Mouse (Mus musculus) ZHBTc4 (cell line): ENCODE measurements around the gene Traip.

Source experiments
- DNase-seq: peaks from one replicate; pipeline ENCODE4 v3.0.0-alpha.2; 2011; ENCODE audit warnings: low read depth, low spot score

Gene Traip

DNA sequence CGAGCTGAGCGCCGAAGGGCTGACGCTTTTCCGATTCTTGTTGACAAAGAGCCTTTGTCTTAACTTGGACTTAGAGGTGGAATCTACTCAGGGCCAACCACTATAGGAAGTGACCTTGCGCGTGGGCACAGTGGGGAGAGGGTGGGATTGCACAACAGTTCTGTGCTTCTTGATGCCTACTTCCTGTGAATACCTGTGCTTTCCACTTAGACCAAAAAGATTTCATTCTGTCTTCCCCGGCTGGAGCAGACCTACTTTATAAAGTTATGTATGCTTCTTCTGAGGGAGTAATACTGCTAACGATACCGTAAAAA lies at the start of gene Traip:
Traip (plus strand) TSS at position 215 of the 314 bp plus-strand sequence.
- no peak for DNase-seq

DNA sequence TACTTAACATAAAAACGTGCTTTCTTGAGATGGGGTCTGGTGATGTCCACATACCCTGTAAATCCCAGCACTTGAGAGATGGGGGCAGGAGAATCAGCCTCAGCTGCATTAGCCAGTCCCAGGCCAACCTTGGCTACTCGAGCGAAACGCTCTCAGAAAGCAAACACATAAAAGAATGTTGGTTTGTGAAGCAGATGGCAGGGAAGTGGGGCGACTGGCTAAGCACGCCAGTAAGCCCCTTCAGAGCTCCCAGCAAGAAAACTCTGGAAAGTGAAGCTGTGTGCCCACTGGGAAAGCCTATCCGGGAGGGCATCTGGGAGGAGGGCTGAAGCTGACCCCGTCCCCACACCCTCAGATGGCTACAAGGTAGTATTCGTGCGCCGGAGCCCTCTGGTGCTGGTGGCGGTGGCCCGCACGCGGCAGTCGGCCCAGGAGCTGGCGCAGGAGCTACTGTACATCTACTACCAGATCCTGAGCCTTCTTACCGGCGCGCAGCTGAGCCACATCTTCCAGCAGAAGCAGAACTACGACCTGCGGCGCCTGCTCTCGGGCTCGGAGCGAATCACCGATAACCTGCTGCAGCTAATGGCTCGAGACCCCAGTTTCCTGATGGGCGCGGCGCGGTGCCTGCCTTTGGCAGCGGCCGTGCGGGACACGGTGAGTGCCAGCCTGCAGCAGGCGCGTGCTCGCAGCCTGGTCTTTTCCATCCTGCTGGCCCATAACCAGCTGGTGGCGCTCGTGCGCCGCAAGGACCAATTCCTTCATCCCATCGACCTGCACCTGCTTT lies 48.9 kb upstream of the Traip start:
- peak; percentile 97 for DNase-seq

- DNase-seq: no peak
Observed at GRCm38 (mm10) chr9:107901627-107901914, 48.4 kb upstream of the Traip start.

- DNase-seq: peak; percentile 92
Observed at GRCm38 (mm10) chr9:107904726-107905125, 45.2 kb upstream of the Traip start.

- peak; percentile 91 for DNase-seq
Observed at GRCm38 (mm10) chr9:107906252-107906966, 43.5 kb upstream of the Traip start, which contains the start of gene Mst1r. Gene Mst1r (plus strand): TSS chr9:107906873.

GRCm38 (mm10) chr9:107906967-107907800 lies 42.8 kb upstream of the Traip start:
- DNase-seq: no peak

- DNase-seq: no peak
Observed at GRCm38 (mm10) chr9:107907801-107908120, 42.2 kb upstream of the Traip start.

DNA sequence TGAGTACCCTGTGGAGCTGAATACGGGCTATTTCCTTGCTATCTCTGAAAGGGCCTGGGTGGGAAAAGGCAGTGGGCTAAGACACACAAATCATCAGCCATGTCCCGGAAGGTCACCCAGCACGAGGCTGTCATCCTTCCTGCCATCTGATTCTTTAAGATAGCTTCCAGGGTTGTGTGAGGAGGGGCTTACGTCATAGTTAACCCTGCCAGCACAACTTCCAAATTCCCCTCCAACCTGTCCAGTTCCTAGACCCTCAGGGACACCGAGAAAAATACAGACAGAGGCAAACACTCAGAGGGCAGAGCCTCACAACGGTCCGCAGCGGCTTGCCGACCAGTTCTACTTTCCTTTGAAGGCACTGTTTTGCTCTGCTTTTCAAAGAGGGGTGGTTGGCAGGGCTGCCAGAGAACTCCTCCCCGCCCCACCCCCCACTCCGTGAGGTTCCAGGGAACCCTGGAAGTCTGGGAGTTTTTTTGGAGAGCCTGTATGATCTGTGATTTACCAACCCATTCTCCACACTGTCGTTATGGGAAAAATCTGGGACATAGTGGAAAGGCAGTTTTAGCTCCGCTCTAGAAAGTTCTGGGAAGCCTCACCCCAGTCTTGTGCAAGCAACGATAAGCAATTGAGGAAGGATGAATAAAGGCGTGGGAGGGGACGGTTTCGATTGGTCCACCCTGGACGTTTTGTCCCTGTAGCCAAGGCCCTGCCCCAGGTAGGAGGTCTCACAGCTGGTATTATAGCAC lies 41.4 kb upstream of the Traip start:
- DNase-seq: no peak

- DNase-seq: no peak
Observed at GRCm38 (mm10) chr9:107910025-107910769, 39.7 kb upstream of the Traip start.

DNA sequence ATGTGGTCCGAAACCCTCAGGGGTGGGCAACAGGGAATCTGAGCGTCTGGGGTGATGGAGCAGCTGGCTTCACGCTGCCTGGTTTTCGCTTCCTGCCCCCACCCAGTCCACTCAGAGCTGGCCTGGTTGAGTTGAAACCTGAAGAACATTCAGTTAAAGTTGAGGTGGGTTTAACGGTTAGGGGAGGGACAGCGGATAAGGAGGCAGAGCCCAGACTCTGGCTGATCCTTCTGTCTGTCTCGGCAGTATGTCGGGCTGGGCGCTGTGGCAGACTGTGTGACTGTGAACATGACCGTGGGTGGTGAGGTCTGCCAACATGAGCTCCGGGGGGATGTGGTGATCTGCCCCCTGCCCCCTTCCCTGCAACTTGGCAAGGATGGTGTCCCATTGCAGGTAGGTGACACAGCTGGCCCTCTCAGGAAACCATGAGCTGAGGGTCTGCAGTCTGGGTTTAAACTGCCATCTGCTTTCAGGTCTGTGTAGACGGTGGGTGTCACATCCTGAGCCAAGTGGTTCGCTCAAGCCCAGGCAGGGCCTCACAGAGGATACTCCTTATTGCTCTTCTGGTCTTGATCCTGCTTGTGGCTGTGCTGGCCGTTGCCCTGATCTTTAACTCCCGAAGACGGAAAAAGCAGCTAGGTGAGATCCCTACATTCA lies 35.0 kb upstream of the Traip start:
- no peak for DNase-seq

DNA sequence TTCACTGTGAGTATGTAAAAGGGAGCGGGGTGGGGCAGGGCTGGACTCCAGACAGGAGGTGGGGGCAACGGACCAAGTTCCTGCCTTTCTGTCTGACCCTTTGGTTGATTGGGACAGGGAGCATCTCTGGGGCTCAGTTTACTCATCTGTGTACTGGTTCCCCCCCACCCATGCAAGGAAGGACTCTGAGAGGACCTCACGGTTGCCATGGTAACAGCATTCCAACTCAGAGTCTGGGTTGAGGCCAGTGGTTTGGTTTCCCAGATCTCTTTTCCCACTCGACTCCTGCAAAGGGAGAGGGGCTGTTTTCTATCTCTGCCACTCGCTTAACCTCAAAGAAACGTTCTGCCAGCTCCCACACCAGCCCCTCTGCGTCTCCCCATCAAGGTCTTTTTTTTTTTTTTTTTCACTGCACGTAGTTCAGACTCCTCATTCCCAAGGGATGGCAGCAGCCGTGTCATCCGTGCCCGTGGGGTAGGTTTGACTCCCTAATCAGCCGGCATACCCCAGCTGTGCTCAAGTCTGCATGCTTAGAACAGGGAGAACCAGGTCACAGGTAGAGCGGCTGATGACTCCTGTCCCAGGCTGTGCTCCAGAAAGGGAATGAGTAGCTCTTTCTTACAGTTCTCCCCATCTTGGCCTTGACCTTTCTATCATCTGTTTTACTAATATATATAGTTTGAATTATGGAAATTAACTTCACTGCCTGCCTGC lies 31.9 kb upstream of the Traip start:
- DNase-seq: peak; percentile 57

GRCm38 (mm10) chr9:107918884-107919283 lies 31.1 kb upstream of the Traip start:
- DNase-seq: no peak

DNA sequence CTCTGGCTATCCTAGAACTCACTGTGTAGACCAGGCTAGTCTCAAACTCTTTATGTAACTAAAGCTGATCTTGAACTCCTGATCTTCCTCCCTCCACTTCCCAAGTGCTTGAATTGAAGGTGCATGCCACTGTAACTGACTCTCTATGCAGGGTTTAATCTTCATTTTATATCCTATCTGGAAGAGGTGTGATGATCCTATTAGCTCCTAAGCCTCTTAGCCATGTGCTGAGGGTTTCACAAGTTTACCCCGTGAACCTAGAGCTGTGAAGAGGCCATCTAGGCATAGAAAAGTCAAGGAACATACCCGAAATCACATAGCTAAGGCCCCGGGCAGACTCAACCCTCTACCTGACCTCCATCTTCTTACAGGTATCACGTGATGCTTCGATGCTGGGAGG lies 30.5 kb upstream of the Traip start:
- no peak for DNase-seq

- peak; percentile 77 for DNase-seq
Observed at GRCm38 (mm10) chr9:107923021-107923420, 26.9 kb upstream of the Traip start.

DNA sequence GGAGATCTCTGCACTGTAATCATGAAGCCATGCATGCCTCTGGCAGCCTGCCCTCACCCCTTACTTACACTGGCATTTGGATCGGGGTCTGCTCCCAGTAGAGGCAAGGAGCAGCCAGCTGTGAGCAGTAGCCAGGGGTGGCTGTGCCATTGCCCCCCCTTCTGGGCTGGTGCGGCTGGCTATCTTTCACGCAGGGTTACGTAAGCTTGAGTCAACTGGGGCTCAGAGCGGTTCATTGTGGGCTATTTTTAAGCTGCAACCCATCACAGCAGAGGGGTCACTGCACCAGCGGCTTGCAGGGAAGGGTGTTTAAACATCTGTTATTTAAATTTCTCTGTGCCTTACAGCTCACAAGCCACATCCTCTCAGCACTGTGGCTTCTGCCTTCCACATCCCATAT lies 26.0 kb upstream of the Traip start:
- DNase-seq: no peak

GRCm38 (mm10) chr9:107925251-107925650 lies 24.7 kb upstream of the Traip start:
- no peak for DNase-seq

DNA sequence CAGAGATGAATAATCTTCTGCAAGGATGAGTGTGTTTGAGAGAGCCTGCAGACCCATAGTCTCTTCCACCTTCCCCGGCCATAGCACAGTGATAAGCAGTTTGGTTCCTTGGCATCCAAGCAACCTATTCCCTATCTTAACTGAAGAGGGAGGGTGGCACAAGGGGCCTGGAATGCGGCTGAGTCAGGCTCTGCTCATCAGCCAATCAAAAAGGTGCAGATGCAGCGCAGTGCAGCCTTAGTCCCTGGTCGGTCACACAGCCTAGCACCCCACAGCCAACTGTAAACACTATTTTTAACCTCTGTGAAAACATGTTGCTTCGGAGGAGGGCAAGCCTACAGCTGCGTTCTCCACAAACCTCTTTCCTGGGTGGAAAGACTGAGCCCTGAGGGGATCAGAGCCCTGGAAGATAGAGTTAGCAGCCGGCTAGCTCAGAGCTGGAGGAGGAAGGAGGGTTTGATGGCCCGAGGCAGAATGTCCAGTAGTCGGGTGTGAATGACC lies 23.0 kb upstream of the Traip start:
- DNase-seq: no peak

GRCm38 (mm10) chr9:107927749-107928148 lies 22.2 kb upstream of the Traip start:
- DNase-seq: no peak

DNA sequence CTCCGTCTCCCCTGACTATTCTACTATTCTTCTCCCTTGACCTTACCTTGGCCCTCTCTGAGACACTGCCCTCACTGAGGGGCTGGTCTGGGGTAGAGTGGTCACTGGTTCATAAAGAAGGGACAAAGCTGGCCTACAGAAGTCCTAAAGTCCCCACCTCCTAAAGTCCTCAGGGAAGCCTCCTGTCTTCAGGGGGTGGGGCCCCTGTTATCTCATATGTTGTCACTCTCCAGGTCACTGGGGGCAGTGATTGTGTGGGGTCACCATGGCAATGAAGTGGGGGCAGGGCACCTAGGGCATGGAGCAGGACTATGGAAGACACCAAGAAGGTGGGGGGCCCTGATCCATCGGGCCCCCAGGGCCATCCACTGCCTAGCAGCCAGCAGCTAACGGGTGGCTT lies 21.8 kb upstream of the Traip start, which contains the start of gene Actl11:
Actl11 (plus strand) TSS at position 301 of the 400 bp plus-strand sequence.
- DNase-seq: no peak

GRCm38 (mm10) chr9:107932221-107932620 lies 17.7 kb upstream of the Traip start:
- DNase-seq: no peak
